Mouse (Mus musculus): ENCODE results near the gene Taar9.

DNA sequence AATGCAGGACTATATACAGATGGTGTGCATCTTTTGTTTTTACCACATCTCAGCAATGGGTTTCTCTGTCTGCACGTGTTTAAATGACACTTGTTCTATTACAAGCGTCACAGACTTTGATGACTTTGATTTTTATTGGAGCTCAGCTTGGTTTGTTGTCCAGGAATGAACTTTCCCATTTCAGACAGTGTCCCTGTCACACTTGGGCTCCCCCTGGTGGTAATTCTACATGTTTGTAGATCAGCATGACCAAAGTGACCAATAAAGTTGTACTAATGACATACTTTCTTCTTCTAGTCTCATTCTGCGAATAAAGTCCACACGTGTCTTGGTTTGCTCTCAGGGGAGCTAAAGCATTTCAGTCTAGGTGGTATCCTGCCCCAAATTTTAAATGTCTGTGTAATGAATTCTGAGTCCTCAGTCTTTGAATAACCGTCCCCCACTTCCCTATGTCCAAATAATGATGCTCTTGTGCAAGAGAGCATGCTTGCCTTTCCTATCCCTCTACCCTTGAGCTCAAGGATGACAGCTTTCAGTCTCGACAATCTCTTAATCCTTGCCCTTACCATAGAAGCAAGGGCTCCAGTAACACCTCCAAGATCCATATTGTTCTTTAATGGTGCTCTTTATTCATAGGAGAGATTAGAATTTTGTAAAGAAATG, 1.9 kb upstream of the Taar9 start:
- TF ChIP-seq CTCF (conservative IDR thresholded peaks at IDR 0.05; ENCODE audit: low read length): peak; percentile 60
- TF ChIP-seq POU5F1 (IDR thresholded peaks at IDR 0.05; ENCODE audit: borderline replicate concordance, low read length): no peak
- no peak for TF ChIP-seq NANOG (IDR thresholded peaks at IDR 0.05; ENCODE audit: borderline replicate concordance, low read length)

All from E14TG2a.4 (cell line).